Mouse (Mus musculus): ENCODE results near the gene Myom3. TPM values are rescaled to one million over a fixed set of nuclear protein-coding genes. Genes with fewer than 3 reads are reported as not detected.

Gene Myom3
- polyA plus RNA-seq, 1 experiment from 2014 or later: 3.0 TPM

- Histone ChIP-seq H3K9me3 (ENCODE audit: low read length) (no peaks in the 10 kb centered on the region), H3K9ac (replicated peaks; ENCODE audit: low read depth) (no peak overlapping the region), H3K27ac (ENCODE audit: low read length) (no peak overlapping the region), H3K36me3 (ENCODE audit: insufficient read depth, low read length) (no peaks in the 10 kb centered on the region), H3K27me3 (replicated peaks; ENCODE audit: insufficient read depth, low read length) (no peaks in the 10 kb centered on the region), H3K4me1 (ENCODE audit: insufficient read depth, low read depth, low read length) (no peaks in the 10 kb centered on the region), H3K4me2 (replicated peaks; ENCODE audit: low read depth, low read length) (no peak overlapping the region), H3K4me3 (ENCODE audit: low read depth, low read length) (no peak overlapping the region)
- 74% methylated on average over 7 of the region's 8 CpGs for WGBS
- no peak for TF ChIP-seq EP300 (IDR thresholded peaks at IDR 0.05)
- TF ChIP-seq CTCF (IDR thresholded peaks at IDR 0.05): no peak
- no peak for ATAC-seq
- DNase-seq (ENCODE audit: low spot score): no peak
These were observed 6.2 kb downstream of the Myom3 start for GRCm38 (mm10) chr4:135765707-135766106.

- H3K27me3 ChIP-seq (replicated peaks; ENCODE audit: insufficient read depth, low read length): no peaks in the 10 kb centered on the region
- no peak for ATAC-seq
- WGBS: 65% methylated on average over 3 of the region's 3 CpGs
- H3K4me3 ChIP-seq (ENCODE audit: low read depth, low read length): no peak overlapping the region
- H3K9me3 ChIP-seq (ENCODE audit: low read length): no peaks in the 10 kb centered on the region
- DNase-seq (ENCODE audit: low spot score): no peak
- TF ChIP-seq CTCF (IDR thresholded peaks at IDR 0.05) (no peak), EP300 (IDR thresholded peaks at IDR 0.05) (no peak)
- no peak overlapping the region for H3K27ac ChIP-seq (ENCODE audit: low read length)
- no peaks in the 10 kb centered on the region for H3K36me3 ChIP-seq (ENCODE audit: insufficient read depth, low read length)
- H3K9ac ChIP-seq (replicated peaks; ENCODE audit: low read depth): no peak overlapping the region
- H3K4me1 ChIP-seq (ENCODE audit: insufficient read depth, low read depth, low read length): no peaks in the 10 kb centered on the region
- no peak overlapping the region for H3K4me2 ChIP-seq (replicated peaks; ENCODE audit: low read depth, low read length)
These were observed 7.5 kb downstream of the Myom3 start for GRCm38 (mm10) chr4:135766976-135767375.

GRCm38 (mm10) chr4:135768572-135769526 is 9.3 kb downstream of the Myom3 start:
- 62% methylated on average over 14 of the region's 14 CpGs for WGBS
- Histone ChIP-seq H3K9ac (replicated peaks; ENCODE audit: low read depth) (no peak overlapping the region), H3K9me3 (ENCODE audit: low read length) (no peaks in the 10 kb centered on the region), H3K4me1 (ENCODE audit: insufficient read depth, low read depth, low read length) (no peaks in the 10 kb centered on the region), H3K4me3 (ENCODE audit: low read depth, low read length) (no peak overlapping the region), H3K27me3 (replicated peaks; ENCODE audit: insufficient read depth, low read length) (no peaks in the 10 kb centered on the region), H3K27ac (ENCODE audit: low read length) (no peak overlapping the region), H3K4me2 (replicated peaks; ENCODE audit: low read depth, low read length) (no peak overlapping the region), H3K36me3 (ENCODE audit: insufficient read depth, low read length) (no peaks in the 10 kb centered on the region)
- peak; percentile 50 for DNase-seq (ENCODE audit: low spot score)
- peak; percentile 73 for TF ChIP-seq CTCF (IDR thresholded peaks at IDR 0.05)
- TF ChIP-seq EP300 (IDR thresholded peaks at IDR 0.05): no peak
- ATAC-seq: peak; percentile 43

DNA sequence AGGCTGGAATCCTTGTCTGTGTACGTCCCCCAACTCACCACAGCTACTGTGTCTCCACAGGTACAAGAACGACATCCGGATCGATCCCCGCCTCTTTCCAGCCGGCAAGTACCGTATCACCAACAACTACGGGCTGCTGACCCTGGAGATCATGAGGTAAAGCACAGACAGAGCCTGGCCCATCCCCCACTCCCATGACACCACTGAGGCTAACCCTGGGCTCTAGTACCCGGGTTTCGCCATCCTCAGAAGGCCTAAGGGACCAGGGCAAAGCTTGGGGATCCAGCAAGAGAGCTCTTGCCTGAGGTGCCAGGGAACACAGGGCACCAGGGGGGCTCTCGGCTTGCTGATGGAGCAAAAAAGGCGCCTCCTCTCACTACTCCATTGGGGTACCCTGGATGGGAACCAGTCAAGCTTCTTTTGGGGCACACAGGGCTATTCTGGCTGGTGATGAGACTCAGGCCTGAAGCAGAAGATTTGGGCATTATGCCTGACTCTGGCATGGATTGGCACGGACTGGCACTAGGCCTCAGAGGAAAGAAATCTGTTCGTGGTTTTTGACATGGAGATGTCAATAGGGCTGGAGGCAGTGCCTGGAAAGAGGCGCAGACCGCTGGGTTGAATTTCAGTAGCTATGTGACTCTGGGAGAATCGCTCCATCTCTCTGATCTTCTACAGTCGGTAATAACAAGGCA is 11.2 kb downstream of the Myom3 start:
- DNase-seq (ENCODE audit: low spot score) (no peak), ATAC-seq (no peak)
- WGBS: 88% methylated on average over 18 of the region's 18 CpGs
- H3K27ac ChIP-seq (ENCODE audit: low read length): no peak overlapping the region
- H3K9ac ChIP-seq (replicated peaks; ENCODE audit: low read depth): no peak overlapping the region
- no peak overlapping the region for H3K4me2 ChIP-seq (replicated peaks; ENCODE audit: low read depth, low read length)
- TF ChIP-seq EP300 (IDR thresholded peaks at IDR 0.05): no peak
- no peak for TF ChIP-seq CTCF (IDR thresholded peaks at IDR 0.05)
- H3K4me1 ChIP-seq (ENCODE audit: insufficient read depth, low read depth, low read length): no peaks in the 10 kb centered on the region
- H3K27me3 ChIP-seq (replicated peaks; ENCODE audit: insufficient read depth, low read length): no peaks in the 10 kb centered on the region
- no peaks in the 10 kb centered on the region for H3K36me3 ChIP-seq (ENCODE audit: insufficient read depth, low read length)
- no peak overlapping the region for H3K4me3 ChIP-seq (ENCODE audit: low read depth, low read length)
- H3K9me3 ChIP-seq (ENCODE audit: low read length): no peaks in the 10 kb centered on the region

GRCm38 (mm10) chr4:135771592-135771991 is 12.1 kb downstream of the Myom3 start:
- ATAC-seq (no peak), DNase-seq (ENCODE audit: low spot score) (no peak)
- Histone ChIP-seq H3K4me3 (ENCODE audit: low read depth, low read length) (no peak overlapping the region), H3K9ac (replicated peaks; ENCODE audit: low read depth) (no peak overlapping the region), H3K4me2 (replicated peaks; ENCODE audit: low read depth, low read length) (no peak overlapping the region), H3K27me3 (replicated peaks; ENCODE audit: insufficient read depth, low read length) (no peaks in the 10 kb centered on the region), H3K4me1 (ENCODE audit: insufficient read depth, low read depth, low read length) (no peaks in the 10 kb centered on the region), H3K27ac (ENCODE audit: low read length) (no peak overlapping the region), H3K36me3 (ENCODE audit: insufficient read depth, low read length) (no peaks in the 10 kb centered on the region), H3K9me3 (ENCODE audit: low read length) (no peaks in the 10 kb centered on the region)
- 76% methylated on average over 6 of the region's 6 CpGs for WGBS
- TF ChIP-seq CTCF (IDR thresholded peaks at IDR 0.05): no peak
- TF ChIP-seq EP300 (IDR thresholded peaks at IDR 0.05): no peak

GRCm38 (mm10) chr4:135772671-135773070 is 13.2 kb downstream of the Myom3 start:
- Histone ChIP-seq H3K27me3 (replicated peaks; ENCODE audit: insufficient read depth, low read length) (no peaks in the 10 kb centered on the region), H3K27ac (ENCODE audit: low read length) (no peak overlapping the region), H3K9ac (replicated peaks; ENCODE audit: low read depth) (no peak overlapping the region), H3K9me3 (ENCODE audit: low read length) (no peaks in the 10 kb centered on the region), H3K4me2 (replicated peaks; ENCODE audit: low read depth, low read length) (no peak overlapping the region), H3K4me1 (ENCODE audit: insufficient read depth, low read depth, low read length) (no peaks in the 10 kb centered on the region), H3K36me3 (ENCODE audit: insufficient read depth, low read length) (no peaks in the 10 kb centered on the region), H3K4me3 (ENCODE audit: low read depth, low read length) (no peak overlapping the region)
- ATAC-seq (no peak), DNase-seq (ENCODE audit: low spot score) (no peak)
- no peak for TF ChIP-seq CTCF (IDR thresholded peaks at IDR 0.05)
- no peak for TF ChIP-seq EP300 (IDR thresholded peaks at IDR 0.05)
- WGBS: 58% methylated on average over 4 of the region's 4 CpGs

All from lung, postnatal 0 days (tissue).